Mouse (Mus musculus): ENCODE measurements around the gene Mvb12b. TPM values are rescaled to one million over a fixed set of nuclear protein-coding genes. Genes with fewer than 3 reads are reported as not detected.

Gene Mvb12b
- polyA plus RNA-seq, 1 experiment from 2014 or later, result 11.9 TPM

DNA sequence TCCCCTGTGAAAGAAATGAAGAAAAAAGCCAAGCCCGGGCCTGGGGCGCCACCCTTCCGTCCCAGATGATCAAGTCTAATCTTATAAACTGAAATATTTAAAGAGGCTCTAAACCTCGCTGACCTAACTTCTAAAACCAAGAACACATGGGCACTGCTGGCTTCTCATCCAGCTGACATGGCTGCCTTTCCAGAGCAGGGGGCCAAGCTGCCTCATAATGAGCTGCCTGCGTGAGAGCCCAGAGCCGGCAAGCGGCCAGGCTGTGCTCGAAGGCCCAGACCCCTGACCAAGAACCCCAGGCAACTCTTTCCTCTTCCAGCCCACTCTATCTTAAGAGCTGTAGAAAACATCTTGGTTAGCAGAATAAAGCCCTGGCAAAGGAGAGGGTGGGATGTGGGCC, 73.2 kb downstream of the Mvb12b start:
- H3K4me3 ChIP-seq (replicated peaks; ENCODE audit: low read length), result no peak overlapping the region
- H3K27ac ChIP-seq (ENCODE audit: low read length), result no peak overlapping the region
- no peaks in the 10 kb centered on the region for H3K4me1 ChIP-seq (ENCODE audit: control insufficient read depth, insufficient read depth, low read length)
- H3K27me3 ChIP-seq (ENCODE audit: control insufficient read depth, insufficient read depth, low read length), result no peaks in the 10 kb centered on the region
- H3K36me3 ChIP-seq (ENCODE audit: control insufficient read depth, insufficient read depth, low read length), result no peaks in the 10 kb centered on the region
- ATAC-seq (ENCODE audit: insufficient read depth, low FRiP score), result no peak
- 62% methylated on average over 8 of the region's 8 CpGs for WGBS
- no peak overlapping the region for H3K4me2 ChIP-seq (ENCODE audit: low read depth, low read length)
- H3K9ac ChIP-seq (ENCODE audit: low read length), result no peak overlapping the region
- no peaks in the 10 kb centered on the region for H3K9me3 ChIP-seq (replicated peaks; ENCODE audit: control insufficient read depth, low read length)

GRCm38 (mm10) chr2:33813501-33814240, 74.1 kb downstream of the Mvb12b start:
- Histone ChIP-seq H3K36me3 (ENCODE audit: control insufficient read depth, insufficient read depth, low read length) (no peaks in the 10 kb centered on the region), H3K9me3 (replicated peaks; ENCODE audit: control insufficient read depth, low read length) (no peaks in the 10 kb centered on the region), H3K27ac (ENCODE audit: low read length) (no peak overlapping the region), H3K27me3 (ENCODE audit: control insufficient read depth, insufficient read depth, low read length) (no peaks in the 10 kb centered on the region), H3K4me3 (replicated peaks; ENCODE audit: low read length) (no peak overlapping the region), H3K4me1 (ENCODE audit: control insufficient read depth, insufficient read depth, low read length) (no peaks in the 10 kb centered on the region), H3K9ac (ENCODE audit: low read length) (no peak overlapping the region), H3K4me2 (ENCODE audit: low read depth, low read length) (no peak overlapping the region)
- no peak for ATAC-seq (ENCODE audit: insufficient read depth, low FRiP score)
- WGBS, result 50% methylated on average over 8 of the region's 8 CpGs

DNA sequence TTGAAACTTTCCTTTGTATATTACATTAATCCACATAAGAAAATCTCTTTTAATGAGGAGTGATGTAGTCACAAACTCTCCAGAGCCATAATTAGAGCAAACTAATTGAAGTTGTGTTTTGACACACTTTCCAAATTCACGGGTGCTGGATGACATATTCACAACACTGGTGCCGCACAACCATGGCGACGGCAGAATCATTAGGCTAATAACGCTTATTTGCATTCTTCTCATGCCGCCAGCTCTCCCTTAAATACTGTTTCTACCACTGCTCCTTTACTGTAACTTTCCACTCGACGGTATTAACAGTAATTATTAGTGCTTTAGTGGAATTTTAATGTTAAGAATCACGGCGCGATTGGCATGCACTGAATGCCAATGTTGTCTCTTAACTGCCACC, 74.8 kb downstream of the Mvb12b start:
- no peak for ATAC-seq (ENCODE audit: insufficient read depth, low FRiP score)
- no peak overlapping the region for H3K9ac ChIP-seq (ENCODE audit: low read length)

GRCm38 (mm10) chr2:33811349-33811890, 76.3 kb downstream of the Mvb12b start:
- Histone ChIP-seq H3K4me3 (replicated peaks; ENCODE audit: low read length) (no peak overlapping the region), H3K9ac (ENCODE audit: low read length) (no peak overlapping the region), H3K9me3 (replicated peaks; ENCODE audit: control insufficient read depth, low read length) (no peaks in the 10 kb centered on the region), H3K27me3 (ENCODE audit: control insufficient read depth, insufficient read depth, low read length) (no peaks in the 10 kb centered on the region), H3K36me3 (ENCODE audit: control insufficient read depth, insufficient read depth, low read length) (no peaks in the 10 kb centered on the region), H3K4me2 (ENCODE audit: low read depth, low read length) (no peak overlapping the region), H3K27ac (ENCODE audit: low read length) (no peak overlapping the region), H3K4me1 (ENCODE audit: control insufficient read depth, insufficient read depth, low read length) (no peaks in the 10 kb centered on the region)
- 81% methylated on average over 17 of the region's 17 CpGs for WGBS
- no peak for ATAC-seq (ENCODE audit: insufficient read depth, low FRiP score)

More for the DNA sequence above, 74.8 kb downstream of the Mvb12b start:
- 81% methylated on average over 11 of the region's 11 CpGs for WGBS
- Histone ChIP-seq H3K4me3 (replicated peaks; ENCODE audit: low read length) (no peak overlapping the region), H3K9me3 (replicated peaks; ENCODE audit: control insufficient read depth, low read length) (no peaks in the 10 kb centered on the region), H3K36me3 (ENCODE audit: control insufficient read depth, insufficient read depth, low read length) (no peaks in the 10 kb centered on the region), H3K27me3 (ENCODE audit: control insufficient read depth, insufficient read depth, low read length) (no peaks in the 10 kb centered on the region), H3K27ac (ENCODE audit: low read length) (no peak overlapping the region), H3K4me2 (ENCODE audit: low read depth, low read length) (no peak overlapping the region), H3K4me1 (ENCODE audit: control insufficient read depth, insufficient read depth, low read length) (no peaks in the 10 kb centered on the region)

GRCm38 (mm10) chr2:33809081-33809480, 78.7 kb downstream of the Mvb12b start:
- H3K36me3 ChIP-seq (ENCODE audit: control insufficient read depth, insufficient read depth, low read length), result no peaks in the 10 kb centered on the region
- H3K9ac ChIP-seq (ENCODE audit: low read length), result no peak overlapping the region
- H3K27ac ChIP-seq (ENCODE audit: low read length), result no peak overlapping the region
- H3K4me2 ChIP-seq (ENCODE audit: low read depth, low read length), result no peak overlapping the region
- no peaks in the 10 kb centered on the region for H3K4me1 ChIP-seq (ENCODE audit: control insufficient read depth, insufficient read depth, low read length)
- H3K27me3 ChIP-seq (ENCODE audit: control insufficient read depth, insufficient read depth, low read length), result no peaks in the 10 kb centered on the region
- H3K9me3 ChIP-seq (replicated peaks; ENCODE audit: control insufficient read depth, low read length), result no peaks in the 10 kb centered on the region
- 95% methylated on average over 3 of the region's 3 CpGs for WGBS
- no peak overlapping the region for H3K4me3 ChIP-seq (replicated peaks; ENCODE audit: low read length)
- no peak for ATAC-seq (ENCODE audit: insufficient read depth, low FRiP score)

DNA sequence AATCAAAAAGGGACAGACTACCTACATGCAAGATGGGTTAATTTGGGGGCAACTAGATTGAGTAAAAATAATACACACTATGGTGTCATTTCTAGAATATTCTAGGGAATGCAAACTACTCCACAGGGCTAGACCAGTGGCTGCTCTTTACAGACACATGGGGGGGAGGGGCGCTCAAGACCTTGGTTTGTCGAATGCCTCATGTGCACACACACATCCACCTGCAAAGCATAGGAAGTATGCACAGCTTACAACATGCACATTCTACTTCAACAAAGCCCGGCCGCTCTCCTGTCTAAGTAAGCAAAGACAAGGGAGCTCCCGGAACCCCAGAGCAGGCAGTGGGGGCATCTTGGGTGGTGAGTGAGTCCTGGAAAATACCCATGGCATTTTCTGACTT, 79.7 kb downstream of the Mvb12b start:
- no peaks in the 10 kb centered on the region for H3K27me3 ChIP-seq (ENCODE audit: control insufficient read depth, insufficient read depth, low read length)
- H3K9ac ChIP-seq (ENCODE audit: low read length), result no peak overlapping the region
- H3K36me3 ChIP-seq (ENCODE audit: control insufficient read depth, insufficient read depth, low read length), result no peaks in the 10 kb centered on the region
- no peak for ATAC-seq (ENCODE audit: insufficient read depth, low FRiP score)
- no peaks in the 10 kb centered on the region for H3K4me1 ChIP-seq (ENCODE audit: control insufficient read depth, insufficient read depth, low read length)
- H3K27ac ChIP-seq (ENCODE audit: low read length), result no peak overlapping the region
- no peaks in the 10 kb centered on the region for H3K9me3 ChIP-seq (replicated peaks; ENCODE audit: control insufficient read depth, low read length)
- no peak overlapping the region for H3K4me3 ChIP-seq (replicated peaks; ENCODE audit: low read length)
- WGBS, result 90% methylated on average over 5 of the region's 5 CpGs
- H3K4me2 ChIP-seq (ENCODE audit: low read depth, low read length), result no peak overlapping the region

DNA sequence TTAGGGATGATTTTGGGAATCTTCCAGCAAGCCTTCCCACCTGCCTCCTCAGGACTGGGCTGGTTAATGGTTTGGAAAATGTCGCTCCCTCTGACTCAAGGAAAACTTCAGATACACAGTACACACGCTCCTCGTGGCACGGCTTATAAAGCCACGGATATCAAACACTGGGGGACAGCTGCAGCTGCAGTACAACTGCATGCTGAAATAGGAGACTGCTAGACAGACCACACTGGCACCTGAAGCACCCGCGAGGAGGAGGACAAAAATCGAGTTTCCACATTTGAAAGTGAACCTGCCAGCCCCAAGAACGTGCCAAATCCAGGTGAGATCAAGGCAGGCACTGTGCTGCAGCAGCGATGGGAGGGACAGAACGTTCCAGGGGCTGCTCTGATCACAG, 82.1 kb downstream of the Mvb12b start:
- no peak overlapping the region for H3K4me2 ChIP-seq (ENCODE audit: low read depth, low read length)
- 0 out of 2 replicates have a peak, but pooled peaks cover under 1% of the 10 kb centered on the region for H3K4me1 ChIP-seq (ENCODE audit: control insufficient read depth, insufficient read depth, low read length)
- no peak overlapping the region for H3K27ac ChIP-seq (ENCODE audit: low read length)
- no peaks in the 10 kb centered on the region for H3K36me3 ChIP-seq (ENCODE audit: control insufficient read depth, insufficient read depth, low read length)
- H3K27me3 ChIP-seq (ENCODE audit: control insufficient read depth, insufficient read depth, low read length), result no peaks in the 10 kb centered on the region
- no peaks in the 10 kb centered on the region for H3K9me3 ChIP-seq (replicated peaks; ENCODE audit: control insufficient read depth, low read length)
- no peak overlapping the region for H3K4me3 ChIP-seq (replicated peaks; ENCODE audit: low read length)
- H3K9ac ChIP-seq (ENCODE audit: low read length), result no peak overlapping the region
- WGBS, result 84% methylated on average over 11 of the region's 11 CpGs
- no peak for ATAC-seq (ENCODE audit: insufficient read depth, low FRiP score)

- Histone ChIP-seq H3K9me3 (replicated peaks; ENCODE audit: control insufficient read depth, low read length) (no peaks in the 10 kb centered on the region), H3K4me1 (ENCODE audit: control insufficient read depth, insufficient read depth, low read length) (0 out of 2 replicates have a peak, but pooled peaks cover 4% of the 10 kb centered on the region), H3K27ac (ENCODE audit: low read length) (no peak overlapping the region), H3K4me3 (replicated peaks; ENCODE audit: low read length) (no peak overlapping the region), H3K4me2 (ENCODE audit: low read depth, low read length) (no peak overlapping the region), H3K27me3 (ENCODE audit: control insufficient read depth, insufficient read depth, low read length) (no peaks in the 10 kb centered on the region), H3K36me3 (ENCODE audit: control insufficient read depth, insufficient read depth, low read length) (no peaks in the 10 kb centered on the region), H3K9ac (ENCODE audit: low read length) (no peak overlapping the region)
- 67% methylated on average over 4 of the region's 4 CpGs for WGBS
- no peak for ATAC-seq (ENCODE audit: insufficient read depth, low FRiP score)
Observed at GRCm38 (mm10) chr2:33803717-33804214, 84.0 kb downstream of the Mvb12b start.

- Histone ChIP-seq H3K9ac (ENCODE audit: low read length) (no peak overlapping the region), H3K4me3 (replicated peaks; ENCODE audit: low read length) (no peak overlapping the region), H3K27ac (ENCODE audit: low read length) (no peak overlapping the region), H3K9me3 (replicated peaks; ENCODE audit: control insufficient read depth, low read length) (no peaks in the 10 kb centered on the region), H3K4me1 (ENCODE audit: control insufficient read depth, insufficient read depth, low read length) (0 out of 2 replicates have a peak, but pooled peaks cover 4% of the 10 kb centered on the region), H3K4me2 (ENCODE audit: low read depth, low read length) (no peak overlapping the region), H3K36me3 (ENCODE audit: control insufficient read depth, insufficient read depth, low read length) (no peaks in the 10 kb centered on the region), H3K27me3 (ENCODE audit: control insufficient read depth, insufficient read depth, low read length) (no peaks in the 10 kb centered on the region)
- WGBS, result 88% methylated on average over 12 of the region's 12 CpGs
- no peak for ATAC-seq (ENCODE audit: insufficient read depth, low FRiP score)
Observed at GRCm38 (mm10) chr2:33803083-33803615, 84.6 kb downstream of the Mvb12b start.

All from stomach, embryonic 16.5 days (tissue).